Mouse (Mus musculus): Measurements from ENCODE around the gene Ccr6.
"Not testable (repeated sequence)": the region's sequence is repeated elsewhere in the genome, so short reads cannot be mapped to it uniquely, and the experiment has no call there.

DNA sequence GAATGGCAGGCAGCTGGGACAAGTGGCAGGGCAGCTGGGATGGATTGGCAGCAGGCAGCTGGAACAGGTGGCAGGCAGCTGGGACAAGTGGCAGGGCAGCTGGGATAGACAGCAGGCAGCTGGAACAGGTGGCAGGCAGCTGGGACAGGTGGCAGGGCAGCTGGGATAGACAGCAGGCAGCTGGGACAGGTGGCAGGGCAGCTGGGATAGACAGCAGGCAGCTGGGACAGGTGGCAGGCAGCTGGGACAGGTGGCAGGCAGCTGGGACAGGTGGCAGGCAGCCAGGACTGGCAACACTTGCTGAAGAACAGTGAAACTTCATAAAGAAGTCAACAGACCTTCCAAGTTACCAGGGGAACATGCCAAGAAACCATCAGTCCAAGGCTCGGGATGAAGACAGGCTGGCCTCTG lies 30.6 kb upstream of the Ccr6 start:
- not testable (repeated sequence) for TF ChIP-seq CTCF (IDR thresholded peaks at IDR 0.05; ENCODE audit: low read depth); EP300 (optimal IDR thresholded peaks at IDR 0.05)
